Mouse (Mus musculus) olfactory bulb, adult 2 months (tissue): ENCODE data around the gene Emc10.

ENCODE experiments used
- CTCF ChIP-seq: fragments of 200-500 bp; IDR thresholded peaks from 2 replicates; pipeline ENCODE4 v1.5.1; 2012; ENCODE audit warnings: low read depth, mild to moderate bottlenecking, low read length, moderate library complexity; ENCODE audit not compliant: insufficient read depth
- POLR2A ChIP-seq: fragments of 200-500 bp; IDR thresholded peaks from 2 replicates; pipeline ENCODE4 v1.6.1; 2012; ENCODE audit warnings: mild to moderate bottlenecking, low read depth, low read length, moderate library complexity; ENCODE audit not compliant: insufficient read depth

GRCm38 (mm10) chr7:44496771-44497109 lies 411 bp upstream of the Emc10 start:
- TF ChIP-seq CTCF (no peak), POLR2A (0 out of 2 replicates have a peak, but pooled peaks have one; percentile 1)
